Mouse (Mus musculus) layer of hippocampus, adult 18-20 months (tissue): Measurements from ENCODE around the gene D930048N14Rik. TPM values are rescaled to one million over a fixed set of nuclear protein-coding genes. Genes with fewer than 3 reads are reported as not detected.
"Not testable (repeated sequence)": the region's sequence is repeated elsewhere in the genome, so short reads cannot be mapped to it uniquely, and the experiment has no call there.

ENCODE experiments used
- DNase-seq, 2 experiments: peaks; one replicate each; pipeline ENCODE4 v3.0.0; 2022; ENCODE audit warnings: low spot score in 2 of 2
- total RNA-seq, 2 experiments: library from RNA; stranded (reverse); gene quantifications; 2 replicates each; pipeline ENCODE4 v1.2.3; 2021

D930048N14Rik gene
- total RNA-seq, 2 experiments from 2014 or later = 1.4 to 1.9 TPM

DNA sequence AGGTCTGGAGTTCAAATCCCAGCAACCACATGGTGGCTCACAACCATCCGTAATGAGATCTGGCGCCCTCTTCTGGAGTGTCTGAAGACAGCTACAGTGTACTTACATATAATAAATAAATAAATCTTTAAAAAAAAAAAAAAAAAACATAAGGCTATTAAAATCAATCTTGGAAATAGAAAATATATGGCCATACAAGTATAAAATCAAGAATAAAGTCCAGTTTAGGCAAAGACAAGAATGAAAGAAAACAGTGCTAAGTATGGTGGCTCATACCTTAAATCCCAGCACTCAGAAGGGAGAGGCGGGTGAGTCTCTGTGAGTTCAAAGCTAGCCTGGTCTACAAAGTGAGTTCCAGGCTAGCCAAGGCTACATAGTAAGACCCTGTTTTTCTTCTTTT lies 39.8 kb downstream of the D930048N14Rik start:
- DNase-seq = not testable (repeated sequence)

- DNase-seq = no peak
These were observed 44.2 kb downstream of the D930048N14Rik start for GRCm38 (mm10) chr11:51694984-51695383.

DNA sequence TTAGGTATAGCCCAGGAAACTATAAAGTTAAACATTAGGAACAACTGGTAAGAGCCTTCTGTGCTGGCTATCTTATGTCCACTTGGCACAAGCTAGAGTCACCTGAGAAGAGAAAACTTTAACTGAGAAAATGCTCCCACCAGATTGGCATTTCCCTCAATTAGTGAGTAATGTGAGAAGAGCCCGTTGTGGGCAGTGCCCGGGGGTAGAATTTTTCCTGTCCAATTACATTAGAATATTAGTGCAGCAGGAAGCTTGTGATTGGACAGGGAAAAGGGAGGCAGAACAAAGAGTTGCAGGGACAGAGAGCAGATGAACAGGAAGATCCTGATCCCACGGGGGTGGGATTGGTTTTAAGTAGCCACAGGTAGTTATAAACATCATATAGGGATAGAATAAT lies 52.1 kb downstream of the D930048N14Rik start:
- no peak for DNase-seq

DNA sequence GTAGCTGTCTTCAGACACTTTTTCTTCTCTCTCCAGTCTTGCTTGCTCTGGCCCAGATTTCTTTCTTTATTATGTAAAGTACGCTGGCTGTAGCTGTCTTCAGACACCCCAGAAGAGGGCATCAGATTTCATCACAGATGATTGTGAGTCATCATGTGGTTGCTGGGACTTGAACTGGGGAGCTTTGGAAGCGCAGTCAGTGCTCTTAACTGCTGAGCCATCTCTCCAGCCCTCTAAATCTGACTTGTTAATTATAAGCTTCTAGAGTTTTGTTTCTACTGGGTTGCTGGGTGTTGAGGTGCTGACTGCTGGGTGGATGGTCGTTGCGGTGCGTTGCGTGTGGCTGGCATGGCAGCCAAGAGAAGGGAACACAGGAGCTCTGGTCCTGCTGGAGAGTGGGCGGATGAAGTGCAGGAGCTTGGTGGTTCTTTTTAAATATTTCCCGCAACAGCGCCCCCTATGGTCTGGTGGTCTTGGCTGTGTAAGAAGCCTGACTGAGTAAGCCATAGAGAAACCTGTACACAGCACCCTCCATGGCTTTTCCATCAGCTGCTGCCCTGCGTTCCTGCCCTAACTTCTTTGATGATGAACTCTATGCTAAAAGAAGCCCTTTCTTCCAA lies 52.7 kb downstream of the D930048N14Rik start:
- DNase-seq = no peak

DNA sequence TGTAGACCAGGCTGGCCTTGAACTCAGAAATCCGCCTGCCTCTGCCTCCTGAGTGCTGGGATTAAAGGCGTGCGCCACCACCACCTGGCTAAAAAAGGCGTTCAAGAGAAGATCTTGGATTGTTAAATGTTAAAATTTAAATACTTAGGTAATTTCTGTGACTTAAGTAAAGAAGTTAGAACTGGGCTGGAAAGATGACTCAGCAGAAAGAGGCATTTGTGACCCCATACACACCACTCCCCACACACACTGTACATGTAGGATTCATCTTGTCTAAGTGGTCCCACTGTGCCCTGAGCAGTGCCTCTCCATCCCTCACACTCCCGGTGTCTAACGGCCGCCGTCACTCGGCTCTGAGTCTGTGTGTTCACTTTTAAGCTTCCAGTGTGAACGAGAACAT lies 55.7 kb downstream of the D930048N14Rik start:
- no peak for DNase-seq

GRCm38 (mm10) chr11:51707080-51707479 lies 56.3 kb downstream of the D930048N14Rik start:
- DNase-seq = no peak

Other genes starting within 250 kb of the D930048N14Rik start
- 1 to 10 TPM; 5.4 to 6.5 TPM for gene Phykpl, start 66.2 kb upstream of the D930048N14Rik start, total RNA-seq
- 100 to 1,000 TPM; 149 to 157 TPM for gene Hnrnpab, start 44.1 kb upstream of the D930048N14Rik start, total RNA-seq
- 10 to 100 TPM; 41.5 to 46.1 TPM for gene Nhp2, start 31.2 kb upstream of the D930048N14Rik start, total RNA-seq
- gene Rmnd5b, start 15.1 kb upstream of the D930048N14Rik start, total RNA-seq = 10 to 100 TPM; 54.3 to 63.1 TPM
- gene N4bp3, start 112 bp upstream of the D930048N14Rik start, total RNA-seq = 10 to 100 TPM; 14.5 to 18.4 TPM
- gene 0610009B22Rik, start 37.9 kb downstream of the D930048N14Rik start, total RNA-seq = 10 to 100 TPM; 36.9 to 43.3 TPM
- 10 to 100 TPM; 17.8 to 19.4 TPM for gene Sec24a, start 112.7 kb downstream of the D930048N14Rik start, total RNA-seq
- 10 to 100 TPM; 64.5 to 65.9 TPM for gene Sar1b, start 112.7 kb downstream of the D930048N14Rik start, total RNA-seq
- 10 to 100 TPM; 54.5 to 60.0 TPM for gene Jade2, start 206.7 kb downstream of the D930048N14Rik start, total RNA-seq